21 mouse cellular contexts compared by ENCODE assay signal in the genomic region with DNA sequence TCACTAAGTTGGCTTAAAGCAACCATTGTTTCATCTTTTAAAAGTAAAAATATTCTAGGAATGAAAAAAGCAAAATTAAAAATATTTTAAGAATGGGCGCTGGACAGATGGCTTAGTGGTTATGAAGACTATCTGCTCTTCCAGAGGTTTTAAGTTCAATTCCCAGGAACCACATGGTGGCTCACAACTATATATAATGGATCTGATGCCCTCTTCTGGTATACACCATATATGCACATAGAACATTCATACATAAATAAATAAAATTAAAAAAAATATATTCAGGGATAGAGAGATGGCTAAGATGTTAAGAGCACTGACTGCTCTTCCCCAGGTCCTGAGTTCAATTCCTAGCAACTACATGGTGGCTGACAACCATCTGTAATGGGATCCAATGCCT. TPM values are rescaled to one million over a fixed set of nuclear protein-coding genes. Genes with fewer than 3 reads are reported as not detected.
DNase-seq lines count a peak whose midpoint lies in the region; ATAC-seq and TF ChIP-seq lines count a peak whose summit lies in the region.
"Had no signal": no experiment of that assay in that cellular context is flagged by ENCODE, and none has a peak within 500 bp of the region (broad histone marks: within the 10 kb centered on the region; RNA-seq: fewer than 3 reads in every experiment).

No protein-coding gene starts in this region.

- H3K27ac ChIP-seq in intestine, postnatal 0 days (ENCODE audit: low read depth, low read length): no peak overlapping the region
- no peak overlapping the region for H3K27ac ChIP-seq in intestine, embryonic 15.5 days
- H3K27ac ChIP-seq in midbrain, postnatal 0 days (ENCODE audit: low read depth, low read length): no peak overlapping the region
- no peak overlapping the region for H3K27ac ChIP-seq in midbrain, embryonic 14.5 days (replicated peaks; ENCODE audit: low read depth, low read length)
- H3K27ac ChIP-seq: embryonic facial prominence, embryonic 10.5 days; forebrain, embryonic 15.5 days; heart, embryonic 10.5 days; limb, embryonic 12.5 days; liver, embryonic 13.5 days had no signal

- no peak overlapping the region for H3K4me3 ChIP-seq in intestine, postnatal 0 days (ENCODE audit: low read depth, low read length)
- no peak overlapping the region for H3K4me3 ChIP-seq in intestine, embryonic 15.5 days (replicated peaks)
- H3K4me3 ChIP-seq in midbrain, postnatal 0 days (ENCODE audit: low read depth, low read length): no peak overlapping the region
- H3K4me3 ChIP-seq in midbrain, embryonic 14.5 days (replicated peaks; ENCODE audit: low read depth, low read length): no peak overlapping the region
- H3K4me3 ChIP-seq: embryonic facial prominence, embryonic 10.5 days; forebrain, embryonic 15.5 days; heart, embryonic 10.5 days; limb, embryonic 12.5 days; liver, embryonic 13.5 days had no signal

- no peak overlapping the region for H3K4me2 ChIP-seq in intestine, postnatal 0 days (replicated peaks; ENCODE audit: low read depth)
- H3K4me2 ChIP-seq in intestine, embryonic 15.5 days (replicated peaks): no peak overlapping the region
- H3K4me2 ChIP-seq in midbrain, postnatal 0 days (ENCODE audit: low read depth, low read length, poor library complexity, severe bottlenecking): no peak overlapping the region
- H3K4me2 ChIP-seq in midbrain, embryonic 14.5 days (ENCODE audit: low read length): no peak overlapping the region
- H3K4me2 ChIP-seq: forebrain, embryonic 15.5 days; limb, embryonic 12.5 days; liver, embryonic 13.5 days had no signal

- H3K9me3 ChIP-seq in intestine, postnatal 0 days (ENCODE audit: control insufficient read depth): no peaks in the 10 kb centered on the region
- H3K9me3 ChIP-seq in intestine, embryonic 15.5 days: no peaks in the 10 kb centered on the region
- H3K9me3 ChIP-seq in midbrain, postnatal 0 days (ENCODE audit: low read length): no peaks in the 10 kb centered on the region
- H3K9me3 ChIP-seq in midbrain, embryonic 14.5 days (ENCODE audit: control insufficient read depth, low read length): no peaks in the 10 kb centered on the region
- H3K9me3 ChIP-seq: embryonic facial prominence, embryonic 10.5 days; forebrain, embryonic 15.5 days; heart, embryonic 10.5 days; limb, embryonic 12.5 days; liver, embryonic 13.5 days had no signal

- peak; percentile 28 for TF ChIP-seq CTCF in intestine, postnatal 0 days (IDR thresholded peaks at IDR 0.05; ENCODE audit: low read depth)
- peak; percentile 46 for TF ChIP-seq CTCF in midbrain, postnatal 0 days (IDR thresholded peaks at IDR 0.05)

- no peak overlapping the region for H3K9ac ChIP-seq in intestine, postnatal 0 days (ENCODE audit: low read depth, low read length)
- no peak overlapping the region for H3K9ac ChIP-seq in intestine, embryonic 15.5 days
- no peak overlapping the region for H3K9ac ChIP-seq in midbrain, postnatal 0 days (replicated peaks; ENCODE audit: low read length, poor library complexity, severe bottlenecking)
- H3K9ac ChIP-seq in midbrain, embryonic 14.5 days (replicated peaks; ENCODE audit: low read length): no peak overlapping the region
- H3K9ac ChIP-seq: forebrain, embryonic 15.5 days; limb, embryonic 12.5 days; liver, embryonic 13.5 days had no signal

- no peaks in the 10 kb centered on the region for H3K27me3 ChIP-seq in intestine, postnatal 0 days (replicated peaks; ENCODE audit: control insufficient read depth, insufficient read depth, low read length)
- H3K27me3 ChIP-seq in intestine, embryonic 15.5 days (replicated peaks): no peaks in the 10 kb centered on the region
- H3K27me3 ChIP-seq in midbrain, postnatal 0 days (ENCODE audit: insufficient read depth, low read length): no peaks in the 10 kb centered on the region
- H3K27me3 ChIP-seq in midbrain, embryonic 14.5 days (ENCODE audit: control insufficient read depth, insufficient read depth, low read length): no peaks in the 10 kb centered on the region
- H3K27me3 ChIP-seq: forebrain, embryonic 15.5 days; limb, embryonic 12.5 days; liver, embryonic 13.5 days had no signal

- no peaks in the 10 kb centered on the region for H3K4me1 ChIP-seq in intestine, postnatal 0 days (replicated peaks; ENCODE audit: control insufficient read depth, insufficient read depth, low read length)
- H3K4me1 ChIP-seq in intestine, embryonic 15.5 days (replicated peaks): no peaks in the 10 kb centered on the region
- H3K4me1 ChIP-seq in midbrain, postnatal 0 days (ENCODE audit: insufficient read depth, low read length): no peaks in the 10 kb centered on the region
- no peaks in the 10 kb centered on the region for H3K4me1 ChIP-seq in midbrain, embryonic 14.5 days (ENCODE audit: control insufficient read depth, insufficient read depth, low read length)
- H3K4me1 ChIP-seq: embryonic facial prominence, embryonic 10.5 days; forebrain, embryonic 15.5 days; heart, embryonic 10.5 days; limb, embryonic 12.5 days; liver, embryonic 13.5 days had no signal

- H3K36me3 ChIP-seq in intestine, postnatal 0 days (ENCODE audit: control insufficient read depth, insufficient read depth): peaks cover 64% of the 10 kb centered on the region
- peaks cover 19% of the 10 kb centered on the region for H3K36me3 ChIP-seq in intestine, embryonic 15.5 days
- H3K36me3 ChIP-seq in midbrain, postnatal 0 days (ENCODE audit: insufficient read depth, low read length): peaks cover 45% of the 10 kb centered on the region
- H3K36me3 ChIP-seq in midbrain, embryonic 14.5 days (ENCODE audit: control insufficient read depth, insufficient read depth, low read length): peaks cover 82% of the 10 kb centered on the region

- ATAC-seq in CD4-positive, CD25-positive, alpha-beta regulatory T cell, adult 4 months: no peak
- ATAC-seq in intestine, postnatal 0 days: no peak
- no peak for ATAC-seq in intestine, embryonic 15.5 days
- no peak for ATAC-seq in midbrain, postnatal 0 days (ENCODE audit: low FRiP score)
- ATAC-seq in midbrain, embryonic 14.5 days (ENCODE audit: low FRiP score, low TSS enrichment): no peak
- no peak for ATAC-seq in megakaryocyte-erythroid progenitor cell, adult 5-6 weeks (replicated peaks; ENCODE audit: low FRiP score, low TSS enrichment, poor library complexity, severe bottlenecking)
- ATAC-seq: forebrain, embryonic 15.5 days had no signal

- WGBS in intestine, postnatal 0 days: 90% methylated on average over 1 of the region's 1 CpGs
- 78% methylated on average over 1 of the region's 1 CpGs for WGBS in intestine, embryonic 15.5 days
- 83% methylated on average over 1 of the region's 1 CpGs for WGBS in midbrain, postnatal 0 days
- 97% methylated on average over 1 of the region's 1 CpGs for WGBS in midbrain, embryonic 14.5 days

- DNase-seq in CD4-positive, CD25-positive, alpha-beta regulatory T cell, adult 2 months (ENCODE audit: low read depth, low spot score): peak; percentile 22
- DNase-seq in midbrain, postnatal 0 days (ENCODE audit: low spot score): peak; percentile 29
- DNase-seq in midbrain, embryonic 14.5 days: no peak
- DNase-seq in urinary bladder, postnatal 4 days (ENCODE audit: low spot score in 2 of 2): no peak
- DNase-seq: adrenal gland, adult 8-10 months; cerebellum, adult 8-10 months; gastrocnemius, postnatal 25 days; heart, postnatal 10 days; kidney, adult 11 months; kidney, postnatal 10 days; liver, embryonic 13.5 days; lung, postnatal 10 days; retina, postnatal 1 day had no signal

RNA-seq across cellular contexts. Expression of a gene that starts 14.0 kb away (rescaled TPM):
- not detected for polyA plus RNA-seq in CD4-positive, CD25-positive, alpha-beta regulatory T cell, adult 4 months (2017; shearing (Covaris generic))
- polyA plus RNA-seq in intestine, postnatal 0 days (2015; fragmentation: Nextera tagmentation; extraction: Ambion mirVana): 0.92 and 0.98 TPM in 2 replicates
- polyA plus RNA-seq in intestine, embryonic 15.5 days (2015; fragmentation: Nextera tagmentation; extraction: Ambion mirVana): 2.6 and 2.9 TPM in 2 replicates
- 2.6 and 4.2 TPM in 2 replicates for total RNA-seq in midbrain, postnatal 0 days (2014; rRNA removed)
- polyA plus RNA-seq in midbrain, postnatal 0 days (2015; fragmentation: Nextera tagmentation; extraction: Ambion mirVana): 0.83 and 0.96 TPM in 2 replicates
- polyA plus RNA-seq in midbrain, embryonic 14.5 days (2014; fragmentation: Nextera tagmentation; extraction: Ambion mirVana): 1.2 and 2.3 TPM in 2 replicates
- total RNA-seq in megakaryocyte-erythroid progenitor cell, adult 5-6 weeks (2014; fragmentation: Nextera tagmentation): 3.3 and 4.0 TPM in 2 replicates
- total RNA-seq in megakaryocyte-erythroid progenitor cell, adult 5-6 weeks (2017): 4.4 and 5.1 TPM in 2 replicates
- total RNA-seq: gastrocnemius, postnatal 25 days had no signal

RNA-seq across cellular contexts. Expression of a gene that starts 15.4 kb away (rescaled TPM):
- polyA plus RNA-seq in CD4-positive, CD25-positive, alpha-beta regulatory T cell, adult 4 months (2017; shearing (Covaris generic)): 100 to 1,000 TPM; 149 to 199 TPM
- 19.2 and 20.0 TPM in 2 replicates for polyA plus RNA-seq in intestine, postnatal 0 days (2015; fragmentation: Nextera tagmentation; extraction: Ambion mirVana)
- polyA plus RNA-seq in intestine, embryonic 15.5 days (2015; fragmentation: Nextera tagmentation; extraction: Ambion mirVana): 26.1 and 27.0 TPM in 2 replicates
- 7.2 TPM in 2 replicates for total RNA-seq in midbrain, postnatal 0 days (2014; rRNA removed)
- polyA plus RNA-seq in midbrain, postnatal 0 days (2015; fragmentation: Nextera tagmentation; extraction: Ambion mirVana): 2.1 and 2.2 TPM in 2 replicates
- 2.7 and 3.7 TPM in 2 replicates for polyA plus RNA-seq in midbrain, embryonic 14.5 days (2014; fragmentation: Nextera tagmentation; extraction: Ambion mirVana)
- 51.9 and 58.5 TPM in 2 replicates for total RNA-seq in megakaryocyte-erythroid progenitor cell, adult 5-6 weeks (2014; fragmentation: Nextera tagmentation)
- total RNA-seq in megakaryocyte-erythroid progenitor cell, adult 5-6 weeks (2017): 111 and 178 TPM in 2 replicates

RNA-seq across cellular contexts. Expression of a gene that starts 15.7 kb away (rescaled TPM):
- polyA plus RNA-seq in CD4-positive, CD25-positive, alpha-beta regulatory T cell, adult 4 months (2017; shearing (Covaris generic)): 10 to 100 TPM; 25.3 to 27.1 TPM
- 29.8 and 31.0 TPM in 2 replicates for polyA plus RNA-seq in intestine, postnatal 0 days (2015; fragmentation: Nextera tagmentation; extraction: Ambion mirVana)
- 30.9 and 33.8 TPM in 2 replicates for polyA plus RNA-seq in intestine, embryonic 15.5 days (2015; fragmentation: Nextera tagmentation; extraction: Ambion mirVana)
- 30.5 and 38.1 TPM in 2 replicates for total RNA-seq in midbrain, postnatal 0 days (2014; rRNA removed)
- polyA plus RNA-seq in midbrain, postnatal 0 days (2015; fragmentation: Nextera tagmentation; extraction: Ambion mirVana): 51.6 and 54.2 TPM in 2 replicates
- polyA plus RNA-seq in midbrain, embryonic 14.5 days (2014; fragmentation: Nextera tagmentation; extraction: Ambion mirVana): 44.8 and 52.6 TPM in 2 replicates
- 26.9 and 33.8 TPM in 2 replicates for total RNA-seq in megakaryocyte-erythroid progenitor cell, adult 5-6 weeks (2014; fragmentation: Nextera tagmentation)
- 57.3 and 94.9 TPM in 2 replicates for total RNA-seq in megakaryocyte-erythroid progenitor cell, adult 5-6 weeks (2017)

RNA-seq across cellular contexts. Expression of a gene that starts 39.3 kb away (rescaled TPM):
- 1 to 10 TPM in 1 of 2 experiments, under 1 TPM in 1; 0.89 to 1.2 TPM for polyA plus RNA-seq in CD4-positive, CD25-positive, alpha-beta regulatory T cell, adult 4 months (2017; shearing (Covaris generic))
- polyA plus RNA-seq in intestine, postnatal 0 days (2015; fragmentation: Nextera tagmentation; extraction: Ambion mirVana): 5.9 and 6.4 TPM in 2 replicates
- polyA plus RNA-seq in intestine, embryonic 15.5 days (2015; fragmentation: Nextera tagmentation; extraction: Ambion mirVana): 7.9 and 8.7 TPM in 2 replicates
- 36.5 and 39.8 TPM in 2 replicates for total RNA-seq in midbrain, postnatal 0 days (2014; rRNA removed)
- 11.3 TPM in 2 replicates for polyA plus RNA-seq in midbrain, postnatal 0 days (2015; fragmentation: Nextera tagmentation; extraction: Ambion mirVana)
- polyA plus RNA-seq in midbrain, embryonic 14.5 days (2014; fragmentation: Nextera tagmentation; extraction: Ambion mirVana): 21.8 and 29.8 TPM in 2 replicates
- 3.7 and 5.7 TPM in 2 replicates for total RNA-seq in megakaryocyte-erythroid progenitor cell, adult 5-6 weeks (2014; fragmentation: Nextera tagmentation)
- 9.7 and 10.5 TPM in 2 replicates for total RNA-seq in megakaryocyte-erythroid progenitor cell, adult 5-6 weeks (2017)

Comparison
In these comparisons a context has a peak if more than half of its experiments do, and no peak if none do; other contexts are left out.
1. DNase-seq: peak in CD4-positive, CD25-positive, alpha-beta regulatory T cell, adult 2 months (single experiment) and midbrain, postnatal 0 days (single experiment); none in midbrain, embryonic 14.5 days (single experiment) and urinary bladder, postnatal 4 days (0 of 2).